ENCODE assay signal across 16 mouse cellular contexts in genomic region chr3:153240366-153240765, GRCm38 (mm10).
DNase-seq lines count a peak whose midpoint lies in the region; ATAC-seq and TF ChIP-seq lines count a peak whose summit lies in the region.
"Had no signal": no experiment of that assay in that cellular context is flagged by ENCODE, and none has a peak within 500 bp of the region (broad histone marks: within the 10 kb centered on the region; RNA-seq: fewer than 3 reads in every experiment).

No protein-coding gene starts in this region.

- no peak for TF ChIP-seq POLR2A in heart, adult 2 months (IDR thresholded peaks at IDR 0.05; ENCODE audit: insufficient read depth, low read depth, low read length)

- no peak for TF ChIP-seq CTCF in heart, adult 2 months (IDR thresholded peaks at IDR 0.05)
- TF ChIP-seq CTCF in lung, postnatal 0 days (IDR thresholded peaks at IDR 0.05): peak; percentile 40

- intact Hi-C loops in heart, adult 2 months (cut with DNase I): no loop called here

- H3K4me1 ChIP-seq in heart, embryonic 13.5 days: peaks cover 55% of the 10 kb centered on the region
- H3K4me1 ChIP-seq in heart, adult 2 months (ENCODE audit: control insufficient read depth, insufficient read depth, low read length): peaks cover 11% of the 10 kb centered on the region
- peaks cover 4% of the 10 kb centered on the region; the same call in 1 of the 2 replicates for H3K4me1 ChIP-seq in lung, postnatal 0 days (ENCODE audit: insufficient read depth, low read depth, low read length)

- H3K9ac ChIP-seq in heart, embryonic 13.5 days: no peak overlapping the region
- no peak overlapping the region for H3K9ac ChIP-seq in heart, adult 2 months (ENCODE audit: low read depth, low read length)
- H3K9ac ChIP-seq in lung, postnatal 0 days (replicated peaks; ENCODE audit: low read depth): no peak overlapping the region
- H3K9ac ChIP-seq: embryonic facial prominence, embryonic 15.5 days; forebrain, embryonic 13.5 days had no signal

- H3K27ac ChIP-seq in heart, embryonic 13.5 days (replicated peaks): peak overlapping the region; percentile 66
- no peak overlapping the region for H3K27ac ChIP-seq in heart, adult 2 months
- H3K27ac ChIP-seq in lung, postnatal 0 days (ENCODE audit: low read length): no peak overlapping the region; the same call in 1 of the 2 replicates
- H3K27ac ChIP-seq: embryonic facial prominence, embryonic 15.5 days; forebrain, embryonic 13.5 days; gastrocnemius, adult 2 months had no signal

- no peaks in the 10 kb centered on the region for H3K79me2 ChIP-seq in heart, adult 2 months (replicated peaks; ENCODE audit: control insufficient read depth, insufficient read depth, low read length)

- H3K4me2 ChIP-seq in heart, embryonic 13.5 days: no peak overlapping the region
- H3K4me2 ChIP-seq in lung, postnatal 0 days (replicated peaks; ENCODE audit: low read depth, low read length): no peak overlapping the region
- H3K4me2 ChIP-seq: embryonic facial prominence, embryonic 15.5 days; forebrain, embryonic 13.5 days had no signal

- WGBS in heart, embryonic 13.5 days: 18% methylated on average over 4 of the region's 4 CpGs
- WGBS in heart, adult 2 months: 19% methylated on average over 4 of the region's 4 CpGs
- 8% methylated on average over 4 of the region's 4 CpGs for WGBS in lung, postnatal 0 days

- H3K9me3 ChIP-seq in heart, embryonic 13.5 days: no peaks in the 10 kb centered on the region
- H3K9me3 ChIP-seq in lung, postnatal 0 days (ENCODE audit: low read length): no peaks in the 10 kb centered on the region
- H3K9me3 ChIP-seq: embryonic facial prominence, embryonic 15.5 days; forebrain, embryonic 13.5 days had no signal

- no peak; the same call in 1 of the 2 replicates for ATAC-seq in heart, embryonic 13.5 days (ENCODE audit: extremely low read depth, insufficient number of reproducible peaks, low FRiP score, low TSS enrichment)
- ATAC-seq in CD4-positive, CD25-positive, alpha-beta regulatory T cell, adult 4 months: peak; percentile 46
- peak; percentile 30 for ATAC-seq in activated CD4-positive, CD25-positive, alpha-beta regulatory T cell, adult 4 months
- ATAC-seq in lung, postnatal 0 days: peak; percentile 65
- ATAC-seq: forebrain, embryonic 13.5 days; intestine, postnatal 0 days had no signal

- H3K36me3 ChIP-seq in heart, embryonic 13.5 days: no peaks in the 10 kb centered on the region
- H3K36me3 ChIP-seq in heart, adult 2 months (ENCODE audit: control insufficient read depth, insufficient read depth, low read length): no peaks in the 10 kb centered on the region
- H3K36me3 ChIP-seq in lung, postnatal 0 days (ENCODE audit: insufficient read depth, low read length): no peaks in the 10 kb centered on the region
- H3K36me3 ChIP-seq: embryonic facial prominence, embryonic 15.5 days had no signal

- DNase-seq in heart, adult 2 months: no peak
- peak; percentile 61 for DNase-seq in lung, postnatal 0 days (ENCODE audit: low spot score)
- DNase-seq in cerebellum, adult 8-10 months: no peak
- no peak for DNase-seq in right cerebral cortex, postnatal 14 days
- DNase-seq in yolk sac, embryonic 10.5 days (ENCODE audit: low spot score): no peak
- DNase-seq: cerebellum, postnatal 25 days; gastrocnemius, adult 2 months; liver; thymus, postnatal 36 days had no signal

- TF ChIP-seq EP300 in heart, adult 2 months (IDR thresholded peaks at IDR 0.05; ENCODE audit: insufficient read depth, low read depth, low read length): no peak
- TF ChIP-seq EP300 in lung, postnatal 0 days (IDR thresholded peaks at IDR 0.05): peak; percentile 97

- H3K27me3 ChIP-seq in heart, embryonic 13.5 days (replicated peaks): no peaks in the 10 kb centered on the region
- H3K27me3 ChIP-seq in heart, adult 2 months (ENCODE audit: control insufficient read depth, insufficient read depth, low read length): no peaks in the 10 kb centered on the region
- H3K27me3 ChIP-seq in lung, postnatal 0 days (replicated peaks; ENCODE audit: insufficient read depth, low read length): no peaks in the 10 kb centered on the region
- H3K27me3 ChIP-seq: CH12.LX; embryonic facial prominence, embryonic 15.5 days; forebrain, embryonic 13.5 days had no signal

- no peak overlapping the region for H3K4me3 ChIP-seq in heart, embryonic 13.5 days
- no peak overlapping the region for H3K4me3 ChIP-seq in heart, adult 2 months
- H3K4me3 ChIP-seq in lung, postnatal 0 days (ENCODE audit: low read depth, low read length): no peak overlapping the region
- H3K4me3 ChIP-seq: embryonic facial prominence, embryonic 15.5 days; forebrain, embryonic 13.5 days; gastrocnemius, adult 2 months had no signal
